Mouse (Mus musculus): ENCODE results near the gene Klc2.
"Not testable (repeated sequence)": the region's sequence is repeated elsewhere in the genome, so short reads cannot be mapped to it uniquely, and the experiment has no call there.

The Klc2 gene

GRCm38 (mm10) chr19:5098363-5099143 is 19.8 kb downstream of the Klc2 start, which contains the start of gene Cnih2:
TSS of gene Cnih2 (minus strand) at chr19:5098521.
- peak; percentile 68 for DNase-seq

- DNase-seq, result no peak
Measured at GRCm38 (mm10) chr19:5097521-5098362, 20.6 kb downstream of the Klc2 start.

GRCm38 (mm10) chr19:5095887-5096474 is 22.4 kb downstream of the Klc2 start:
- DNase-seq, result no peak

GRCm38 (mm10) chr19:5094746-5095417 is 23.5 kb downstream of the Klc2 start:
- no peak for DNase-seq

- DNase-seq, result peak; percentile 89
Measured at GRCm38 (mm10) chr19:5094243-5094632, 24.1 kb downstream of the Klc2 start.

- DNase-seq, result no peak
Measured at GRCm38 (mm10) chr19:5093481-5094242, 24.7 kb downstream of the Klc2 start.

- DNase-seq, result no peak
Measured at GRCm38 (mm10) chr19:5092083-5092482, 26.3 kb downstream of the Klc2 start.

- DNase-seq, result no peak
Measured at GRCm38 (mm10) chr19:5089324-5089723, 29.0 kb downstream of the Klc2 start.

GRCm38 (mm10) chr19:5087884-5088728 is 30.3 kb downstream of the Klc2 start, which contains the start of gene Yif1a:
TSS of gene Yif1a (plus strand) at chr19:5088538.
- peak; percentile 90 for DNase-seq

GRCm38 (mm10) chr19:5086533-5086932 is 31.8 kb downstream of the Klc2 start:
- DNase-seq, result not testable (repeated sequence)

GRCm38 (mm10) chr19:5085145-5085863 is 33.1 kb downstream of the Klc2 start, which contains the start of gene Tmem151a:
TSS of gene Tmem151a (minus strand) at chr19:5085531.
- no peak for DNase-seq

GRCm38 (mm10) chr19:5084834-5085144 is 33.6 kb downstream of the Klc2 start:
- no peak for DNase-seq

GRCm38 (mm10) chr19:5083961-5084833 is 34.2 kb downstream of the Klc2 start:
- DNase-seq, result no peak

GRCm38 (mm10) chr19:5082596-5082995 is 35.8 kb downstream of the Klc2 start:
- DNase-seq, result no peak

GRCm38 (mm10) chr19:5082005-5082404 is 36.4 kb downstream of the Klc2 start:
- DNase-seq, result no peak

GRCm38 (mm10) chr19:5079279-5079678 is 39.1 kb downstream of the Klc2 start:
- DNase-seq, result no peak

GRCm38 (mm10) chr19:5073518-5073917 is 44.8 kb downstream of the Klc2 start:
- DNase-seq, result no peak

- no peak for DNase-seq
Measured at GRCm38 (mm10) chr19:5073028-5073427, 45.3 kb downstream of the Klc2 start.

- DNase-seq, result no peak
Measured at GRCm38 (mm10) chr19:5072389-5073019, 45.9 kb downstream of the Klc2 start.
